Mouse (Mus musculus) forebrain, embryonic 11.5 days (tissue): ENCODE results near the gene Ttc16. TPM values are rescaled to one million over a fixed set of nuclear protein-coding genes. Genes with fewer than 3 reads are reported as not detected.

Experiments used
- ATAC-seq: fragments of 200-750 bp; cut with Nextera tagmentation; replicated peaks from 2 replicates; pipeline ENCODE4 v1.8.0; 2017; ENCODE audit warnings: moderate TSS enrichment; ENCODE audit not compliant: low FRiP score
- DNase-seq: peaks from one replicate; pipeline ENCODE4 v3.0.0-alpha.2; 2017; ENCODE audit warnings: low spot score
- H3K27ac ChIP-seq: fragments of 300-500 bp; sonication (generic); 2 replicates; pipeline ENCODE4 v1.5.1; 2014; ENCODE audit warnings: low read depth, low read length
- H3K27me3 ChIP-seq: fragments of 300-500 bp; sonication (generic); 2 replicates; pipeline ENCODE4 v1.6.1; 2014; ENCODE audit warnings: mild to moderate bottlenecking, low read length, mixed read lengths; ENCODE audit not compliant: control insufficient read depth, insufficient read depth
- H3K36me3 ChIP-seq: fragments of 300-500 bp; sonication (generic); 2 replicates; pipeline ENCODE4 v1.6.1; 2014; ENCODE audit warnings: mild to moderate bottlenecking, low read length, moderate library complexity, mixed read lengths; ENCODE audit not compliant: control insufficient read depth, insufficient read depth
- H3K4me1 ChIP-seq: fragments of 300-500 bp; sonication (generic); replicated peaks from 2 replicates; pipeline ENCODE4 v1.6.1; 2014; ENCODE audit warnings: low read length, mixed read lengths; ENCODE audit not compliant: control insufficient read depth, insufficient read depth
- H3K4me2 ChIP-seq: fragments of 300-500 bp; sonication (generic); 2 replicates; pipeline ENCODE4 v1.6.1; 2014; ENCODE audit warnings: low read depth, mild to moderate bottlenecking, low read length, moderate library complexity, mixed read lengths; ENCODE audit not compliant: severe bottlenecking
- H3K4me3 ChIP-seq: fragments of 300-500 bp; sonication (generic); 2 replicates; pipeline ENCODE4 v1.5.1; 2014; ENCODE audit warnings: low read depth, low read length
- H3K9ac ChIP-seq: fragments of 300-500 bp; sonication (generic); 2 replicates; pipeline ENCODE4 v1.6.1; 2014; ENCODE audit warnings: low read length
- H3K9me3 ChIP-seq: fragments of 300-500 bp; sonication (generic); 2 replicates; pipeline ENCODE4 v1.6.1; 2016; ENCODE audit warnings: low read length, mixed read lengths; ENCODE audit not compliant: control insufficient read depth
- WGBS: fragments of 180-500 bp; shearing (Covaris S2); extraction: QIAGEN DNeasy Blood & Tissue Kit; methylation state at CpG from one replicate; pipeline ENCODE4 v1.1.7; 2014; 5-methylcytosine and 5-hydroxymethylcytosine counted together
- polyA plus RNA-seq: library from polyadenylated mRNA; unstranded; fragments of >200 nt; fragmentation: Nextera tagmentation; extraction: Ambion mirVana; gene quantifications from 2 replicates; pipeline ENCODE4 v1.2.1, GENCODE M21; 2014

Gene Ttc16
- polyA plus RNA-seq, 1 experiment from 2014 or later: 0.80 TPM

DNA sequence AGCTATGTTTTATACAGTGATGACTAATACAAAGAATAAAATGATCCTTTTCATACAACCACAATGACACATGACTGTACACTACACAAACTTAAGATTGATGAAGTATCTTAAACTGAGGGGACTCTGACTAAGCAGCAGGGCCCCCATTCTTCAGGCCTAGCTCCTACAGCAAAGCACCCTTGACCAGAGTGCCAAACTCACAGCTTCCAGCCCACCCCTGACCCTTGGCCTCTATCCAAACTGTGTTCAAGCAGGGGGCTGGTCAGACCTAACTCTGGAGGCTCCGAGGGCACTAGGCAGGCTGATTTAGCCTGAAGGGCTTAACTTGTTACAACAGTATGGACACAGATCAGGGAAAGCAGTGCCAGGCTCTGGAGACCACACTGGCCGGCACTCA, 13.1 kb upstream of the Ttc16 start:
- no peak overlapping the region for H3K4me3 ChIP-seq
- no peaks in the 10 kb centered on the region for H3K27me3 ChIP-seq
- no peaks in the 10 kb centered on the region for H3K36me3 ChIP-seq
- no peak overlapping the region for H3K4me2 ChIP-seq
- no peak overlapping the region for H3K27ac ChIP-seq
- H3K9ac ChIP-seq: no peak overlapping the region
- no peak for DNase-seq
- ATAC-seq: no peak
- no peaks in the 10 kb centered on the region for H3K9me3 ChIP-seq
- no peaks in the 10 kb centered on the region for H3K4me1 ChIP-seq
- 54% methylated on average over 2 of the region's 2 CpGs for WGBS

DNA sequence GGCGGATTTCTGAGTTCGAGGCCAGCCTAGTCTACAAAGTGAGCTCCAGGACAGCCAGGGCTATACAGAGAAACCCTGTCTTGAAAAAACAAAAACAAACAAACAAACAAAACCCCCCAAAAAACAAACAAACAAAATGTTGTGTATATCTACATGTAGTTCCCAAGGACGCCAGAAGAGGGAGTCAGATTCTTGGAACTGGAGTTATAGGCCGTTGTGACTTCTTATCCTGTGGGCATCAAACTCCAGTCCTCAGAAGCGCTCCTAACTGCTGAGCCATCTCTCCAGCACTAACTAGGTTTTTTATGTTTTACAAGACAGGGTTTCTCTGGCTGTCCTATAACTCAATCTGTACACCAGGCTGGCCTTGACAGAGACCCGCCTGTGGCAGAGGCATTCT, 11.7 kb upstream of the Ttc16 start:
- ATAC-seq: no peak
- Histone ChIP-seq H3K4me2 (no peak overlapping the region), H3K4me3 (no peak overlapping the region), H3K27me3 (no peaks in the 10 kb centered on the region), H3K9me3 (no peaks in the 10 kb centered on the region), H3K4me1 (no peaks in the 10 kb centered on the region), H3K9ac (no peak overlapping the region), H3K36me3 (no peaks in the 10 kb centered on the region), H3K27ac (no peak overlapping the region)
- 55% methylated on average over 6 of the region's 6 CpGs for WGBS
- DNase-seq: no peak

DNA sequence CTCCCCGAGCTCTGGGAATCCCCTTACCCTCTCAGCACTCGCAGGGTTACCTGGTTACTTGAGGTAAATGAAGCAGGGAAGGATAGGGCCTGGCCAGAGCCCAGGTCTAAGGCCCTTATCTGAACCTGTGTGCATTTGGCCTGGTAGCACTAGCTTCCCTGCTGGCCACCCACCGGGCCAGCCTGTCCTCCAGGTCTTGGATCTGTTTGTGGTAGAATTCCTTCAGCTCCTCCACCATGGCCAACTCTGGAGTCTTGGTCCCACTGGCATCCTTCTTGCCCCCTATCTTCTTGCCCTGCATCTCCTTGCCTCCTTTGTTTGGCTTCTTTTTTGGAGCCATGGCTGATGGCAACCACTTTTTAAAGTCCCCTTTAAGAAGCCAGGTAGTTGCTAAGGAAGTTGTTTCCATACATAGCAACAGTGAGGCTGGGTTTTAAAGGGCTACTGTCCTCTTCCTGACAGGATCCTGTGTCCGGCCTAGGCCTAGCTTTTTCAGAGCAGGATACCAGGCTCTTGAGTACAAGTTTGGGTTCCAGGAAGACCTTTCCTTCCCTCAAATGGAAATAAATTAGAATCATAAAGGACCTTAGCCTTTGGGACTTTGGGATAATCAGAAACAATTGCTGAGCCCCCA, 8.7 kb upstream of the Ttc16 start, which contains the start of gene Cfap157:
Gene Cfap157, minus strand, starts transcription at position 381 of the 634 bp plus-strand sequence.
- Histone ChIP-seq H3K4me1 (no peaks in the 10 kb centered on the region), H3K4me2 (no peak within 1 kb of the TSS), H3K27ac (no peak within 1 kb of the TSS), H3K4me3 (no peak within 1 kb of the TSS), H3K9ac (no peak within 1 kb of the TSS), H3K36me3 (no peaks in the 10 kb centered on the region), H3K27me3 (no peaks in the 10 kb centered on the region), H3K9me3 (no peaks in the 10 kb centered on the region)
- WGBS: 65% methylated on average over 4 of the region's 4 CpGs
- no peak for ATAC-seq
- no peak for DNase-seq

DNA sequence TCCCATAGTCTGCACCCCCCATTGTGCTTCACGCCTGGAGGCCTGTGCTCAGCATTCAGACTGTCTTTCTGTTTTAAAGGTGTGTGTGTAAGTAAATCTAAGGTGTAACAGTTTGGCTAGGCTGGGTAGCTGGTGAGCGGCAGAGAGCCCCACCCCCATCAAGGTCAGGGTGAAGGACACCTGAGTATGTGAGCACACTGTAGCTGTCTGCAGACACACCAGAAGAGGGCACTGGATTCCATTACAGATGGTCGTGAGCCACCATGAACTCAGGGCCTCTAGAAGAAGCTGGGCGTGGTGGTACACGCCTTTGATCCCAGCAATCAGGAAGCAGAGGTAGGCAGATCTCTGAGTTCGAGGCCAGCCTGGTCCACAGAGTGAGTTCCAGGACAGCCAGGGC, 6.3 kb upstream of the Ttc16 start:
- no peaks in the 10 kb centered on the region for H3K36me3 ChIP-seq
- no peak overlapping the region for H3K9ac ChIP-seq
- DNase-seq (no peak), ATAC-seq (no peak)
- H3K27me3 ChIP-seq: no peaks in the 10 kb centered on the region; the same call in 1 of the 2 replicates
- H3K4me1 ChIP-seq: no peaks in the 10 kb centered on the region
- no peaks in the 10 kb centered on the region for H3K9me3 ChIP-seq
- no peak overlapping the region for H3K27ac ChIP-seq
- 79% methylated on average over 6 of the region's 6 CpGs for WGBS
- no peak overlapping the region for H3K4me3 ChIP-seq
- no peak overlapping the region for H3K4me2 ChIP-seq

DNA sequence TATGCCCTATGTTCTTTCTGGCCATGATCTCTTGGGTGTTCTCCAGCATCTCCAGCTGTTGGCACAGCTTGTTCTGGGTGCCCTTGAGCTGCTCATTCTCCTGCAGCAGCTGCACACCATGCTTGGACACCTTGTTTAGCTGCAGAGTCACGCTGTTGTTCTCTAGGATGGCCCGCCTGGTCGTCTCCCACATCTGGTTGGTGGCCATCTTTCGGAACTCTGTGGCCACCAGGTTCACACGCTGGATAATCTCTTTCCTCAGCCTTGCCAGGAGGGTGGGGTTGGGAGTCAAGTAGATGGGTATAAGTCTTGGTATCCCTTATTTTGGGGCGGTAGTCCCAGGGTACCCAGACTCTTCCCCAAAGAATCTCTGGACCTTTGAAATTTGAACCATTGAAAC, 4.3 kb upstream of the Ttc16 start:
- WGBS: 87% methylated on average over 6 of the region's 6 CpGs
- DNase-seq (no peak), ATAC-seq (no peak)
- H3K27me3 ChIP-seq: no peaks in the 10 kb centered on the region; the same call in 1 of the 2 replicates
- no peak overlapping the region for H3K9ac ChIP-seq
- H3K4me3 ChIP-seq: no peak overlapping the region
- no peaks in the 10 kb centered on the region for H3K36me3 ChIP-seq
- H3K9me3 ChIP-seq: no peaks in the 10 kb centered on the region
- H3K27ac ChIP-seq: no peak overlapping the region
- H3K4me2 ChIP-seq: no peak overlapping the region
- peaks cover 7% of the 10 kb centered on the region; the same call in 1 of the 2 replicates for H3K4me1 ChIP-seq

DNA sequence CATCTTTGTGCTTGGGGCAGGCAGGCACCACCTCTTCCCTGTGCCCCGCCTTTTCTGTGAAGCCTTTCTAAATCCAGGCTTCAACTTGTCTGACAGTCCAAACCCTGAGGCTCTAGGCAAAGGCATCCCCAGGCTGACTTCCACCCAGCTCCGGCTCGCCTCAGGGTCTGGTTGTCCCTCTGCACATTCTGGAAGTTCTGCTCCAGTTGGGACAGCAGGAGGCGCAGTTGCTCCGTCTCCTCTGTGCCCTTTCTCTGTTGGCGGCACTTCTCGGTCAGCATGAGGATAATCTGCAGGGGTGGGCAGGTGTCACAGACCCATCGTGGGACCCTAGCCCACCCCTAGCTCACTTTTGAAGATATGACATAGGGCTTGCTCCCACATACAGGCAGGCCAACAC, 3.7 kb upstream of the Ttc16 start:
- Histone ChIP-seq H3K4me2 (no peak overlapping the region), H3K27me3 (no peaks in the 10 kb centered on the region; the same call in 1 of the 2 replicates), H3K27ac (no peak overlapping the region), H3K9ac (no peak overlapping the region), H3K4me1 (peaks cover 7% of the 10 kb centered on the region; the same call in 1 of the 2 replicates), H3K9me3 (no peaks in the 10 kb centered on the region), H3K36me3 (no peaks in the 10 kb centered on the region), H3K4me3 (no peak overlapping the region)
- no peak for ATAC-seq
- 18% methylated on average over 8 of the region's 8 CpGs for WGBS
- DNase-seq: peak; percentile 79

DNA sequence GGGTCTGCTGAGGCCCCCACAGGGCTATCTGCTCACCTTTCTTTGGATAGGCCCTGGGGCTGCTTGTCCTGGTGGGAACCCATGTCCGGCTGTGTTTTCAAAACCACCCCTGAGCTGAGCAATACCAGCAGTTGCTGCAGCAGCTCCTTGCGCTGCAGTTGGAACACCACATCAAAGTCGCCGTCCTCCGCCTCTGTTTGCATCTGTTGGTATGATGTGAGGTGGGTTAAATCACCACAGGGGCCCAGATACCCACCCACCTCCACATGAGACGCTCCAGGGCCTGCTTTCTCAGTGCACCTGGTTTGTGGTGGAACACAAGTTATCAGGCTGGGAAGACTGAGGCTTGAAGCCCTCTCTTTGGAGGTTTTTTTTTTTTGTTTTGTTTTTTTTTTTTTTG, 2.6 kb upstream of the Ttc16 start:
- peaks cover 7% of the 10 kb centered on the region; the same call in 1 of the 2 replicates for H3K4me1 ChIP-seq
- H3K36me3 ChIP-seq: no peaks in the 10 kb centered on the region
- DNase-seq (no peak), ATAC-seq (no peak)
- H3K27me3 ChIP-seq: no peaks in the 10 kb centered on the region; the same call in 1 of the 2 replicates
- no peaks in the 10 kb centered on the region for H3K9me3 ChIP-seq
- no peak overlapping the region for H3K4me2 ChIP-seq
- H3K4me3 ChIP-seq: no peak overlapping the region
- no peak overlapping the region for H3K9ac ChIP-seq
- no peak overlapping the region for H3K27ac ChIP-seq
- WGBS: 92% methylated on average over 6 of the region's 6 CpGs

DNA sequence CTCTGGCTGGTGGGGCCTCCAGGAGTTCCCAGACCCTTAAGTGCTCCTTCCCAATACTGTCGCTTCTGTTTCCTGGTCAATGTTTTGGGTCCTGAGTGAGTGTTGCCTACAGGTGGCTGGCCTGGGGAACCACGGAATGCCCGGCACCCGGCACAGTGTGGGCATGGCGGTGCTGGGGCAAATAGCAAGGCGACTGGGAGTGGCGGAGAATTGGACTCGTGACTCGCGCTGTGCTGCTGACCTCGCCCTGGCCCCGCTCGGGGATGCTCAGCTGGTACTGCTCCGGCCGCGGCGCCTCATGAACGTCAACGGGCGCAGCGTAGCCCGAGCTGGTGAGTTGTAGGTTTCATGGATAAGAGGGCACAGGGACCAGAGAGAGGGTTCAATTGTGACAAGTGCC, 759 bp upstream of the Ttc16 start:
- no peak for ATAC-seq
- peak overlapping the region; percentile 84 for H3K4me2 ChIP-seq
- H3K27me3 ChIP-seq: no peaks in the 10 kb centered on the region; the same call in 1 of the 2 replicates
- DNase-seq: no peak
- H3K9ac ChIP-seq: peak overlapping the region; percentile 30
- 17% methylated on average over 22 of the region's 22 CpGs for WGBS
- no peaks in the 10 kb centered on the region for H3K36me3 ChIP-seq
- H3K27ac ChIP-seq: no peak overlapping the region
- peak overlapping the region; percentile 55 for H3K4me3 ChIP-seq
- H3K9me3 ChIP-seq: no peaks in the 10 kb centered on the region
- H3K4me1 ChIP-seq: peaks cover 7% of the 10 kb centered on the region; the same call in 1 of the 2 replicates
